Mouse (Mus musculus): Measurements from ENCODE around the gene Faf2.

DNA sequence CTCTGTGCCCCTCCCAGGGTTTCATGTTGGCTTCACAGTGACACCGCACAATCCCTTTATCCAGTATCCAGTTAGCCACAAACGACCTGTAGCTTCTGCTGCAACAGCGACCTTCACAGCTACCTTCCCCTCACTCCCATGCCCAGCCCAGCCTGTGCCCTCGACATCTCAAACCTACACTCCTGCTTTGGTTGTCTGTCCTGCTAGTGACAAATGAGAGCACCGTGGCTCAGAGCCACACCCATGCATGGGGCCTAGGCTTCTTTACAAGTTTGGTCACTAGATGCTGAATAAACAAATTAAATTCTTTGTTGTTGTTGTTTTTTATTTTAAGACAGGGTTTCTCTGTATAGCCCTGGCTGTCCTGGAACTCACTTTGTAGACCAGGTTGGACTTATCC lies 14.4 kb upstream of the Faf2 start:
- TF ChIP-seq CTCF (IDR thresholded peaks at IDR 0.05; ENCODE audit: low read depth) (no peak), EP300 (IDR thresholded peaks at IDR 0.05; ENCODE audit: low read depth) (no peak)

All from liver, postnatal 0 days (tissue).